9 mouse cellular contexts compared by ENCODE assay signal in genomic region chr5:122344260-122344659, GRCm38 (mm10). TPM values are rescaled to one million over a fixed set of nuclear protein-coding genes. Genes with fewer than 3 reads are reported as not detected.
DNase-seq lines count a peak whose midpoint lies in the region; ATAC-seq and TF ChIP-seq lines count a peak whose summit lies in the region.
"Had no signal": no experiment of that assay in that cellular context is flagged by ENCODE, and none has a peak within 500 bp of the region (broad histone marks: within the 10 kb centered on the region; RNA-seq: fewer than 3 reads in every experiment).

No protein-coding gene starts in this region.

- no peak for ATAC-seq in heart, embryonic 12.5 days (ENCODE audit: insufficient number of reproducible peaks, low FRiP score)
- 0 out of 2 replicates have a peak, but pooled peaks have one; percentile 10 for ATAC-seq in heart, embryonic 16.5 days (replicated peaks; ENCODE audit: extremely low read depth, insufficient read depth, low FRiP score)
- peak; percentile 91 for ATAC-seq in megakaryocyte progenitor cell, adult 5-6 weeks (replicated peaks; ENCODE audit: poor library complexity)

- no peak overlapping the region for H3K4me3 ChIP-seq in heart, embryonic 12.5 days
- H3K4me3 ChIP-seq in heart, embryonic 16.5 days (ENCODE audit: low read length): no peak overlapping the region
- H3K4me3 ChIP-seq in spleen, adult 2 months (ENCODE audit: extremely low read depth, insufficient read depth, insufficient read length): no peak overlapping the region
- H3K4me3 ChIP-seq: megakaryocyte, embryonic 14.5 days had no signal

- no peak for TF ChIP-seq POLR2A in spleen, adult 2 months (IDR thresholded peaks at IDR 0.05; ENCODE audit: low read depth, low read length)

- TF ChIP-seq CTCF in spleen, adult 2 months (IDR thresholded peaks at IDR 0.05; ENCODE audit: extremely low read depth, insufficient read depth, insufficient read length, insufficient replicate concordance): peak; percentile 73; the same call in 1 of the 2 replicates

- no peak overlapping the region for H3K9ac ChIP-seq in heart, embryonic 12.5 days
- H3K9ac ChIP-seq in heart, embryonic 16.5 days (ENCODE audit: low read length): no peak overlapping the region

- 9% methylated on average over 5 of the region's 5 CpGs for WGBS in heart, embryonic 12.5 days
- 6% methylated on average over 5 of the region's 5 CpGs for WGBS in heart, embryonic 16.5 days
- WGBS in spleen, adult 2 months: 8% methylated on average over 5 of the region's 5 CpGs

- no peak overlapping the region for H3K27ac ChIP-seq in heart, embryonic 12.5 days (ENCODE audit: poor library complexity, severe bottlenecking)
- no peak overlapping the region for H3K27ac ChIP-seq in heart, embryonic 16.5 days (ENCODE audit: low read length)
- H3K27ac ChIP-seq in spleen, adult 2 months (ENCODE audit: insufficient read depth, low read length): peak overlapping the region; percentile 40

- H3K36me3 ChIP-seq in heart, embryonic 12.5 days: no peaks in the 10 kb centered on the region
- H3K36me3 ChIP-seq in heart, embryonic 16.5 days (ENCODE audit: control insufficient read depth, insufficient read depth): 0 out of 2 replicates have a peak, but pooled peaks cover 6% of the 10 kb centered on the region
- no peaks in the 10 kb centered on the region for H3K36me3 ChIP-seq in spleen, adult 2 months (ENCODE audit: control insufficient read depth, insufficient read depth, low read length)

- no peak overlapping the region for H3K4me2 ChIP-seq in heart, embryonic 12.5 days
- H3K4me2 ChIP-seq in heart, embryonic 16.5 days (ENCODE audit: low read depth, low read length): no peak overlapping the region

- peak; percentile 90 for DNase-seq in heart, adult 11 months
- DNase-seq in adipocyte (ENCODE audit: low spot score): peak; percentile 82
- DNase-seq in embryo, embryonic 10.5 days (ENCODE audit: low spot score): peak; percentile 88
- peak; percentile 76 to 86 for DNase-seq in layer of hippocampus, postnatal 10 days (ENCODE audit: low spot score in 2 of 2)
- peak; percentile 64 to 81 for DNase-seq in spleen, adult 2 months (ENCODE audit: low read depth in 1 of 2, low spot score in 2 of 2)

- no peaks in the 10 kb centered on the region for H3K27me3 ChIP-seq in heart, embryonic 12.5 days (replicated peaks)
- no peaks in the 10 kb centered on the region for H3K27me3 ChIP-seq in heart, embryonic 16.5 days (ENCODE audit: control insufficient read depth, insufficient read depth, low read length)
- H3K27me3 ChIP-seq in spleen, adult 2 months (ENCODE audit: control insufficient read depth, insufficient read depth, low read length): no peaks in the 10 kb centered on the region
- H3K27me3 ChIP-seq: megakaryocyte, embryonic 14.5 days had no signal

- H3K9me3 ChIP-seq in heart, embryonic 12.5 days (replicated peaks): 0 out of 2 replicates have a peak, but pooled peaks cover 8% of the 10 kb centered on the region
- peaks cover 6% of the 10 kb centered on the region for H3K9me3 ChIP-seq in heart, embryonic 16.5 days (replicated peaks; ENCODE audit: control insufficient read depth, low read length)

- no peaks in the 10 kb centered on the region for H3K4me1 ChIP-seq in heart, embryonic 12.5 days (replicated peaks)
- H3K4me1 ChIP-seq in heart, embryonic 16.5 days (ENCODE audit: control insufficient read depth, insufficient read depth, low read length): peaks cover 4% of the 10 kb centered on the region
- H3K4me1 ChIP-seq in spleen, adult 2 months (ENCODE audit: control insufficient read depth, insufficient read depth, insufficient read length): peaks cover 8% of the 10 kb centered on the region; the same call in 1 of the 2 replicates

RNA-seq across cellular contexts. Expression of gene Rad9b, which starts 9.8 kb away (rescaled TPM):
- 7.8 and 9.1 TPM in 2 replicates for polyA plus RNA-seq in heart, embryonic 12.5 days (2016; fragmentation: Nextera tagmentation; extraction: Ambion mirVana)
- polyA plus RNA-seq in heart, embryonic 16.5 days (2015; fragmentation: Nextera tagmentation; extraction: Ambion mirVana): 8.1 and 11.0 TPM in 2 replicates
- 1 to 10 TPM; 5.1 to 5.4 TPM for total RNA-seq in layer of hippocampus, postnatal 10 days (2021)
- total RNA-seq in megakaryocyte progenitor cell, adult 5-6 weeks (2015): 4.3 and 4.4 TPM in 2 replicates
- 4.8 and 7.5 TPM in 2 replicates for total RNA-seq in megakaryocyte progenitor cell, adult 5-6 weeks (2017)
- polyA plus RNA-seq in spleen, adult 2 months (2012; rRNA removed): 3.8 and 4.5 TPM in 2 replicates

RNA-seq across cellular contexts. Expression of gene Vps29, which starts 9.9 kb away (rescaled TPM):
- 219 and 232 TPM in 2 replicates for polyA plus RNA-seq in heart, embryonic 12.5 days (2016; fragmentation: Nextera tagmentation; extraction: Ambion mirVana)
- polyA plus RNA-seq in heart, embryonic 16.5 days (2015; fragmentation: Nextera tagmentation; extraction: Ambion mirVana): 198 and 200 TPM in 2 replicates
- total RNA-seq in layer of hippocampus, postnatal 10 days (2021): 100 to 1,000 TPM; 213 to 228 TPM
- 129 and 137 TPM in 2 replicates for total RNA-seq in megakaryocyte progenitor cell, adult 5-6 weeks (2015)
- total RNA-seq in megakaryocyte progenitor cell, adult 5-6 weeks (2017): 93.9 and 96.9 TPM in 2 replicates
- 19.5 and 21.9 TPM in 2 replicates for polyA plus RNA-seq in spleen, adult 2 months (2012; rRNA removed)

RNA-seq across cellular contexts. Expression of gene Gpn3, which starts 27.4 kb away (rescaled TPM):
- 58.7 and 59.1 TPM in 2 replicates for polyA plus RNA-seq in heart, embryonic 12.5 days (2016; fragmentation: Nextera tagmentation; extraction: Ambion mirVana)
- polyA plus RNA-seq in heart, embryonic 16.5 days (2015; fragmentation: Nextera tagmentation; extraction: Ambion mirVana): 51.3 and 68.6 TPM in 2 replicates
- 10 to 100 TPM; 26.7 to 29.1 TPM for total RNA-seq in layer of hippocampus, postnatal 10 days (2021)
- 50.4 and 61.9 TPM in 2 replicates for total RNA-seq in megakaryocyte progenitor cell, adult 5-6 weeks (2015)
- 45.8 and 47.5 TPM in 2 replicates for total RNA-seq in megakaryocyte progenitor cell, adult 5-6 weeks (2017)
- 55.5 and 75.5 TPM in 2 replicates for polyA plus RNA-seq in spleen, adult 2 months (2012; rRNA removed)

RNA-seq across cellular contexts. Expression of gene Fam216a, which starts 27.9 kb away (rescaled TPM):
- polyA plus RNA-seq in heart, embryonic 12.5 days (2016; fragmentation: Nextera tagmentation; extraction: Ambion mirVana): 59.3 and 64.2 TPM in 2 replicates
- polyA plus RNA-seq in heart, embryonic 16.5 days (2015; fragmentation: Nextera tagmentation; extraction: Ambion mirVana): 50.7 and 51.7 TPM in 2 replicates
- 10 to 100 TPM; 77.7 to 81.3 TPM for total RNA-seq in layer of hippocampus, postnatal 10 days (2021)
- total RNA-seq in megakaryocyte progenitor cell, adult 5-6 weeks (2015): 31.8 and 41.0 TPM in 2 replicates
- total RNA-seq in megakaryocyte progenitor cell, adult 5-6 weeks (2017): 42.1 and 48.5 TPM in 2 replicates
- polyA plus RNA-seq in spleen, adult 2 months (2012; rRNA removed): 7.4 and 10.0 TPM in 2 replicates

RNA-seq across cellular contexts. Expression of gene Arpc3, which starts 47.4 kb away (rescaled TPM):
- 105 and 109 TPM in 2 replicates for polyA plus RNA-seq in heart, embryonic 12.5 days (2016; fragmentation: Nextera tagmentation; extraction: Ambion mirVana)
- 97.0 and 118 TPM in 2 replicates for polyA plus RNA-seq in heart, embryonic 16.5 days (2015; fragmentation: Nextera tagmentation; extraction: Ambion mirVana)
- 100 to 1,000 TPM; 287 to 319 TPM for total RNA-seq in layer of hippocampus, postnatal 10 days (2021)
- 285 TPM in 2 replicates for total RNA-seq in megakaryocyte progenitor cell, adult 5-6 weeks (2015)
- total RNA-seq in megakaryocyte progenitor cell, adult 5-6 weeks (2017): 1,035 and 1,085 TPM in 2 replicates
- polyA plus RNA-seq in spleen, adult 2 months (2012; rRNA removed): 134 and 154 TPM in 2 replicates
